Mouse (Mus musculus): ENCODE results near the gene Zfp800. TPM values are rescaled to one million over a fixed set of nuclear protein-coding genes. Genes with fewer than 3 reads are reported as not detected.
A peak's percentile ranks its signal among the peaks of the same experiment; 100 is the strongest.

Zfp800 gene
- total and polyA plus RNA-seq, 3 experiments, result 41.6 to 71.9 (median 43.2) TPM

- H3K9me3 ChIP-seq (replicated peaks; ENCODE audit: insufficient read depth, low read length), result no peaks in the 10 kb centered on the region
- no peak overlapping the region for H3K4me3 ChIP-seq (ENCODE audit: control insufficient read depth in 1 of 2, insufficient read depth in 1 of 2, low read depth in 2 of 2, low read length in 2 of 2)
Observed at GRCm38 (mm10) chr6:28248211-28248610, 149.6 kb downstream of the Zfp800 start.

GRCm38 (mm10) chr6:28232618-28233361 is 165.0 kb downstream of the Zfp800 start:
- peak overlapping the region; percentile 67 for H3K9ac ChIP-seq (ENCODE audit: control insufficient read depth, low read depth, low read length, poor library complexity, severe bottlenecking)
- DNase-seq (ENCODE audit: low read depth, low spot score), result peak; percentile 93
- H3K79me2 ChIP-seq (ENCODE audit: control insufficient read depth, insufficient read depth, low read length, poor library complexity), result peaks cover 13% of the 10 kb centered on the region
- peaks cover 11 to 79% of the 10 kb centered on the region in 2 experiments for H3K36me3 ChIP-seq (ENCODE audit: control insufficient read depth in 1 of 2, insufficient read depth in 2 of 2, low read length in 2 of 2)
- peaks cover 37 to 46% of the 10 kb centered on the region in 2 experiments for H3K4me1 ChIP-seq (ENCODE audit: control insufficient read depth in 1 of 2, insufficient read depth in 2 of 2, low read length in 2 of 2)
- no peaks in the 10 kb centered on the region for H3K27me3 ChIP-seq (ENCODE audit: control insufficient read depth in 1 of 2, insufficient read depth in 2 of 2, low read length in 2 of 2)
- H3K9me3 ChIP-seq (replicated peaks; ENCODE audit: insufficient read depth, low read length), result no peaks in the 10 kb centered on the region
- peak overlapping the region in 1 of 2 experiments; percentile 5; a peak in 1 of 4 replicates for H3K4me3 ChIP-seq (ENCODE audit: control insufficient read depth in 1 of 2, insufficient read depth in 1 of 2, low read depth in 2 of 2, low read length in 2 of 2)
- H3K27ac ChIP-seq (ENCODE audit: control insufficient read depth, low read depth, low read length), result peak overlapping the region; percentile 100
- no peak for TF ChIP-seq BHLHE40 (IDR thresholded peaks at IDR 0.05; ENCODE audit: borderline replicate concordance, low read depth, low read length)
- TF ChIP-seq RAD21 (IDR thresholded peaks at IDR 0.05; ENCODE audit: low read depth, low read length), result no peak
- TF ChIP-seq POLR2AphosphoS2 (IDR thresholded peaks at IDR 0.05; ENCODE audit: low read length), result 0 out of 2 replicates have a peak, but pooled peaks have one; percentile 55
- peak; percentile 98 for TF ChIP-seq GATA1 (IDR thresholded peaks at IDR 0.05; ENCODE audit: low read depth, low read length)
- TF ChIP-seq KAT2A (conservative IDR thresholded peaks at IDR 0.05; ENCODE audit: low read depth, low read length), result no peak; the same call in 1 of the 2 replicates
- 0 out of 2 replicates have a peak, but pooled peaks have one; percentile 55 for TF ChIP-seq JUND (IDR thresholded peaks at IDR 0.05; ENCODE audit: low read depth, low read length)
- peak; percentile 99 for TF ChIP-seq TCF12 (IDR thresholded peaks at IDR 0.05; ENCODE audit: low read depth, low read length)
- TF ChIP-seq SIN3A (IDR thresholded peaks at IDR 0.05; ENCODE audit: low read length), result peak; percentile 95
- TF ChIP-seq ETS1 (IDR thresholded peaks at IDR 0.05; ENCODE audit: low read depth, low read length), result peak; percentile 84
- TF ChIP-seq CHD2 (IDR thresholded peaks at IDR 0.05; ENCODE audit: low read length), result peak; percentile 43; the same call in 1 of the 2 replicates
- no peak for TF ChIP-seq SMC3 (IDR thresholded peaks at IDR 0.05; ENCODE audit: low read depth, low read length)
- TF ChIP-seq MAZ (IDR thresholded peaks at IDR 0.05; ENCODE audit: low read depth, low read length), result no peak
- TF ChIP-seq TAL1 (IDR thresholded peaks at IDR 0.05; ENCODE audit: low read length), result peak; percentile 95
- no peak for TF ChIP-seq MAFK (IDR thresholded peaks at IDR 0.05; ENCODE audit: borderline replicate concordance, low read depth, low read length)
- TF ChIP-seq MYC (IDR thresholded peaks at IDR 0.05; ENCODE audit: low read depth, low read length), result 0 out of 2 replicates have a peak, but pooled peaks have one; percentile 16
- peak; percentile 99 for TF ChIP-seq MYB (IDR thresholded peaks at IDR 0.05; ENCODE audit: low read depth, low read length)
- no peak for TF ChIP-seq USF1 (IDR thresholded peaks at IDR 0.05; ENCODE audit: low read depth, low read length)
- TF ChIP-seq POLR2AphosphoS5 (IDR thresholded peaks at IDR 0.05; ENCODE audit: borderline replicate concordance, low read depth, low read length), result no peak
- TF ChIP-seq MEF2A (IDR thresholded peaks at IDR 0.05; ENCODE audit: extremely low read depth, insufficient replicate concordance, low read depth, low read length, poor library complexity, severe bottlenecking), result no peak
- no peak for TF ChIP-seq ZMIZ1 (IDR thresholded peaks at IDR 0.05; ENCODE audit: low read depth, low read length)
- peak; percentile 13; the same call in 1 of the 2 replicates for TF ChIP-seq NELFE (IDR thresholded peaks at IDR 0.05; ENCODE audit: low read depth, low read length)
- no peak for TF ChIP-seq ZKSCAN1 (IDR thresholded peaks at IDR 0.05; ENCODE audit: low read depth, low read length)
- peak; percentile 100 for TF ChIP-seq EP300 (IDR thresholded peaks at IDR 0.05; ENCODE audit: low read depth in 1 of 2, low read length in 2 of 2)
- no peak for TF ChIP-seq ZNF384 (IDR thresholded peaks at IDR 0.05; ENCODE audit: low read depth, low read length)
- no peak for TF ChIP-seq GABPA (IDR thresholded peaks at IDR 0.05; ENCODE audit: low read depth, low read length)
- TF ChIP-seq TBP (IDR thresholded peaks at IDR 0.05; ENCODE audit: low read depth, low read length), result peak; percentile 66
- TF ChIP-seq MXI1 (IDR thresholded peaks at IDR 0.05; ENCODE audit: low read depth, low read length), result 0 out of 2 replicates have a peak, but pooled peaks have one; percentile 3
- TF ChIP-seq CTCF (IDR thresholded peaks at IDR 0.05 in 2 of 3, conservative IDR thresholded peaks at IDR 0.05 in 1 of 3; ENCODE audit: control insufficient read depth in 1 of 3, insufficient read depth in 1 of 3, low read depth in 2 of 3, low read length in 3 of 3, poor library complexity in 1 of 3, severe bottlenecking in 1 of 3), result no peak

More at GRCm38 (mm10) chr6:28248211-28248610, 149.6 kb downstream of the Zfp800 start:
- H3K9ac ChIP-seq (ENCODE audit: control insufficient read depth, low read depth, low read length, poor library complexity, severe bottlenecking), result no peak overlapping the region
- H3K4me1 ChIP-seq (ENCODE audit: control insufficient read depth in 1 of 2, insufficient read depth in 2 of 2, low read length in 2 of 2), result 0 out of 4 replicates have a peak, but pooled peaks cover 0 to 4% of the 10 kb centered on the region in 2 experiments
- H3K27me3 ChIP-seq (ENCODE audit: control insufficient read depth in 1 of 2, insufficient read depth in 2 of 2, low read length in 2 of 2), result no peaks in the 10 kb centered on the region
- H3K27ac ChIP-seq (ENCODE audit: control insufficient read depth, low read depth, low read length), result no peak overlapping the region
- TF ChIP-seq CTCF (IDR thresholded peaks at IDR 0.05 in 2 of 3, conservative IDR thresholded peaks at IDR 0.05 in 1 of 3; ENCODE audit: control insufficient read depth in 1 of 3, insufficient read depth in 1 of 3, low read depth in 2 of 3, low read length in 3 of 3, poor library complexity in 1 of 3, severe bottlenecking in 1 of 3) (peak in 1 of 3 experiments; percentile 23; a peak in 2 of 6 replicates), POLR2AphosphoS5 (IDR thresholded peaks at IDR 0.05; ENCODE audit: borderline replicate concordance, low read depth, low read length) (no peak), GABPA (IDR thresholded peaks at IDR 0.05; ENCODE audit: low read depth, low read length) (no peak)
- DNase-seq (ENCODE audit: low read depth, low spot score), result peak; percentile 42
- H3K79me2 ChIP-seq (ENCODE audit: control insufficient read depth, insufficient read depth, low read length, poor library complexity), result peaks cover 17% of the 10 kb centered on the region
- H3K36me3 ChIP-seq (ENCODE audit: control insufficient read depth in 1 of 2, insufficient read depth in 2 of 2, low read length in 2 of 2), result peaks cover 33 to 65% of the 10 kb centered on the region in 2 experiments

All from MEL (cell line).